Mouse (Mus musculus) limb, embryonic 10.5 days (tissue): ENCODE results near the gene Fam13a. TPM values are rescaled to one million over a fixed set of nuclear protein-coding genes. Genes with fewer than 3 reads are reported as not detected.
A peak's percentile ranks its signal among the peaks of the same experiment; 100 is the strongest.

Experiments
- DNase-seq: peaks from one replicate; pipeline ENCODE4 v3.0.0-alpha.2; 2017; ENCODE audit warnings: low spot score
- H3K27ac ChIP-seq: fragments of 300-500 bp; sonication (generic); 2 replicates; pipeline ENCODE4 v1.5.1; 2016; ENCODE audit warnings: mild to moderate bottlenecking
- H3K27me3 ChIP-seq: fragments of 300-500 bp; sonication (generic); 2 replicates; pipeline ENCODE4 v1.6.1; 2016; ENCODE audit warnings: low read depth, mild to moderate bottlenecking; ENCODE audit not compliant: poor library complexity, severe bottlenecking
- H3K36me3 ChIP-seq: fragments of 300-500 bp; sonication (generic); 2 replicates; pipeline ENCODE4 v1.6.1; 2016; ENCODE audit warnings: mild to moderate bottlenecking, moderate library complexity
- H3K4me1 ChIP-seq: fragments of 300-500 bp; sonication (generic); 2 replicates; pipeline ENCODE4 v1.6.1; 2016
- H3K4me3 ChIP-seq: fragments of 300-500 bp; sonication (generic); 2 replicates; pipeline ENCODE4 v1.5.1; 2016; ENCODE audit warnings: mild to moderate bottlenecking, moderate library complexity
- H3K9me3 ChIP-seq: fragments of 300-500 bp; sonication (generic); replicated peaks from 2 replicates; pipeline ENCODE4 v1.6.1; 2016; ENCODE audit warnings: mild to moderate bottlenecking
- WGBS: fragments of 180-500 bp; shearing (Covaris S2); methylation state at CpG from one replicate; pipeline ENCODE4 v1.1.7; 2016; 5-methylcytosine and 5-hydroxymethylcytosine counted together
- polyA plus RNA-seq: library from polyadenylated mRNA; unstranded; fragments of >200 nt; fragmentation: Nextera tagmentation; extraction: Ambion mirVana; gene quantifications from 2 replicates; pipeline ENCODE4 v1.2.1, GENCODE M21; 2016

Fam13a gene
- polyA plus RNA-seq, 1 experiment from 2014 or later: 2.5 TPM

- H3K4me1 ChIP-seq: no peaks in the 10 kb centered on the region
- no peaks in the 10 kb centered on the region for H3K9me3 ChIP-seq
- no peaks in the 10 kb centered on the region for H3K27me3 ChIP-seq
- WGBS: 86% methylated on average over 5 of the region's 5 CpGs
- no peaks in the 10 kb centered on the region for H3K36me3 ChIP-seq
- no peak for DNase-seq
- H3K4me3 ChIP-seq: no peak overlapping the region
- no peak overlapping the region for H3K27ac ChIP-seq
Observed at GRCm38 (mm10) chr6:58987166-58987565, 37.2 kb downstream of the Fam13a start.

- no peaks in the 10 kb centered on the region for H3K9me3 ChIP-seq
- no peaks in the 10 kb centered on the region for H3K4me1 ChIP-seq
- no peaks in the 10 kb centered on the region for H3K36me3 ChIP-seq
- whole genome bisulfite sequencing: 86% methylated on average over 8 of the region's 8 CpGs
- H3K27me3 ChIP-seq: no peaks in the 10 kb centered on the region
- no peak overlapping the region for H3K4me3 ChIP-seq
- no peak overlapping the region for H3K27ac ChIP-seq
- DNase-seq: no peak
Observed at GRCm38 (mm10) chr6:58985186-58985585, 39.2 kb downstream of the Fam13a start.

- Histone ChIP-seq H3K27me3 (no peaks in the 10 kb centered on the region), H3K9me3 (no peaks in the 10 kb centered on the region), H3K4me3 (no peak overlapping the region), H3K36me3 (no peaks in the 10 kb centered on the region), H3K4me1 (no peaks in the 10 kb centered on the region), H3K27ac (no peak overlapping the region)
- DNase-seq: no peak
- 68% methylated on average over 2 of the region's 2 CpGs for WGBS
Observed at GRCm38 (mm10) chr6:58975249-58975648, 49.1 kb downstream of the Fam13a start.

- H3K4me3 ChIP-seq: no peak overlapping the region
- H3K36me3 ChIP-seq: no peaks in the 10 kb centered on the region
- DNase-seq: no peak
- whole genome bisulfite sequencing: 95% methylated on average over 2 of the region's 2 CpGs
- H3K27ac ChIP-seq: no peak overlapping the region
- no peaks in the 10 kb centered on the region for H3K9me3 ChIP-seq
- no peaks in the 10 kb centered on the region for H3K27me3 ChIP-seq
- no peaks in the 10 kb centered on the region for H3K4me1 ChIP-seq
Observed at GRCm38 (mm10) chr6:58974428-58974827, 49.9 kb downstream of the Fam13a start.

- Histone ChIP-seq H3K27ac (no peak overlapping the region), H3K27me3 (no peaks in the 10 kb centered on the region), H3K9me3 (no peaks in the 10 kb centered on the region), H3K4me3 (no peak overlapping the region), H3K36me3 (no peaks in the 10 kb centered on the region), H3K4me1 (no peaks in the 10 kb centered on the region)
- DNase-seq: no peak
- WGBS: 98% methylated on average over 1 of the region's 1 CpGs
Observed at GRCm38 (mm10) chr6:58972873-58973272, 51.5 kb downstream of the Fam13a start.

GRCm38 (mm10) chr6:58968272-58968671 is 56.1 kb downstream of the Fam13a start:
- Histone ChIP-seq H3K27me3 (no peaks in the 10 kb centered on the region), H3K36me3 (no peaks in the 10 kb centered on the region), H3K9me3 (no peaks in the 10 kb centered on the region), H3K4me3 (no peak overlapping the region), H3K4me1 (peaks cover 10% of the 10 kb centered on the region), H3K27ac (no peak overlapping the region)
- 77% methylated on average over 3 of the region's 3 CpGs for WGBS
- DNase-seq: no peak

GRCm38 (mm10) chr6:58965071-58965831 is 59.1 kb downstream of the Fam13a start:
- no peaks in the 10 kb centered on the region for H3K9me3 ChIP-seq
- WGBS: 27% methylated on average over 12 of the region's 12 CpGs
- H3K4me3 ChIP-seq: no peak overlapping the region; the same call in 1 of the 2 replicates
- H3K4me1 ChIP-seq: peaks cover 10% of the 10 kb centered on the region
- H3K36me3 ChIP-seq: no peaks in the 10 kb centered on the region
- no peak for DNase-seq
- no peaks in the 10 kb centered on the region for H3K27me3 ChIP-seq
- peak overlapping the region; percentile 30; the same call in 1 of the 2 replicates for H3K27ac ChIP-seq

GRCm38 (mm10) chr6:58964565-58964964 is 59.8 kb downstream of the Fam13a start:
- H3K4me3 ChIP-seq: no peak overlapping the region
- H3K27me3 ChIP-seq: no peaks in the 10 kb centered on the region
- no peak overlapping the region for H3K27ac ChIP-seq
- DNase-seq: no peak
- peaks cover 10% of the 10 kb centered on the region for H3K4me1 ChIP-seq
- H3K9me3 ChIP-seq: no peaks in the 10 kb centered on the region
- H3K36me3 ChIP-seq: no peaks in the 10 kb centered on the region

GRCm38 (mm10) chr6:58964091-58964490 is 60.3 kb downstream of the Fam13a start:
- no peak overlapping the region for H3K27ac ChIP-seq
- H3K36me3 ChIP-seq: no peaks in the 10 kb centered on the region
- no peak for DNase-seq
- no peaks in the 10 kb centered on the region for H3K27me3 ChIP-seq
- peaks cover 10% of the 10 kb centered on the region for H3K4me1 ChIP-seq
- H3K9me3 ChIP-seq: no peaks in the 10 kb centered on the region
- no peak overlapping the region for H3K4me3 ChIP-seq
- WGBS: 95% methylated on average over 2 of the region's 2 CpGs

GRCm38 (mm10) chr6:58962691-58963090 is 61.7 kb downstream of the Fam13a start:
- DNase-seq: no peak
- Histone ChIP-seq H3K27me3 (no peaks in the 10 kb centered on the region), H3K9me3 (no peaks in the 10 kb centered on the region), H3K4me1 (peaks cover 10% of the 10 kb centered on the region), H3K4me3 (no peak overlapping the region), H3K36me3 (no peaks in the 10 kb centered on the region), H3K27ac (no peak overlapping the region)
- 92% methylated on average over 5 of the region's 5 CpGs for WGBS

GRCm38 (mm10) chr6:58960523-58960922 is 63.8 kb downstream of the Fam13a start:
- 87% methylated on average over 2 of the region's 2 CpGs for WGBS

GRCm38 (mm10) chr6:58951128-58951992 is 73.0 kb downstream of the Fam13a start:
- Histone ChIP-seq H3K36me3 (no peaks in the 10 kb centered on the region), H3K4me1 (no peaks in the 10 kb centered on the region), H3K27me3 (no peaks in the 10 kb centered on the region), H3K27ac (no peak overlapping the region), H3K9me3 (no peaks in the 10 kb centered on the region), H3K4me3 (no peak overlapping the region)
- DNase-seq: no peak
- WGBS: 71% methylated on average over 2 of the region's 2 CpGs

More at GRCm38 (mm10) chr6:58960523-58960922, 63.8 kb downstream of the Fam13a start:
- Histone ChIP-seq H3K27ac (no peak overlapping the region), H3K27me3 (no peaks in the 10 kb centered on the region), H3K4me3 (no peak overlapping the region), H3K4me1 (peaks cover 6% of the 10 kb centered on the region), H3K9me3 (no peaks in the 10 kb centered on the region), H3K36me3 (no peaks in the 10 kb centered on the region)
- DNase-seq: no peak

GRCm38 (mm10) chr6:58950410-58950809 is 73.9 kb downstream of the Fam13a start:
- Histone ChIP-seq H3K27me3 (no peaks in the 10 kb centered on the region), H3K36me3 (no peaks in the 10 kb centered on the region), H3K4me3 (no peak overlapping the region), H3K9me3 (no peaks in the 10 kb centered on the region), H3K27ac (no peak overlapping the region), H3K4me1 (no peaks in the 10 kb centered on the region)
- 99% methylated on average over 1 of the region's 1 CpGs for WGBS
- DNase-seq: no peak
